Mouse (Mus musculus) stomach, embryonic 16.5 days (tissue): ENCODE results near the gene Gm49721. TPM values are rescaled to one million over a fixed set of nuclear protein-coding genes. Genes with fewer than 3 reads are reported as not detected.
"Not testable (repeated sequence)": the region's sequence is repeated elsewhere in the genome, so short reads cannot be mapped to it uniquely, and the experiment has no call there.

ENCODE experiments used
- ATAC-seq: fragments of 200-750 bp; cut with Nextera tagmentation; 2 replicates; pipeline ENCODE4 v1.8.0; 2017; ENCODE audit warnings: moderate number of reproducible peaks, moderate TSS enrichment; ENCODE audit not compliant: insufficient read depth, low FRiP score
- H3K27ac ChIP-seq: fragments of 300-500 bp; sonication (generic); 2 replicates; pipeline ENCODE4 v1.5.1; 2014; ENCODE audit warnings: low read length
- H3K27me3 ChIP-seq: fragments of 300-500 bp; sonication (generic); 2 replicates; pipeline ENCODE4 v1.6.1; 2014; ENCODE audit warnings: low read length, control low read depth, mixed read lengths; ENCODE audit not compliant: control insufficient read depth, insufficient read depth
- H3K36me3 ChIP-seq: fragments of 300-500 bp; sonication (generic); 2 replicates; pipeline ENCODE4 v1.6.1; 2014; ENCODE audit warnings: low read length; ENCODE audit not compliant: control insufficient read depth, insufficient read depth
- H3K4me1 ChIP-seq: fragments of 300-500 bp; sonication (generic); 2 replicates; pipeline ENCODE4 v1.6.1; 2014; ENCODE audit warnings: low read length, control low read depth, mixed read lengths; ENCODE audit not compliant: control insufficient read depth, insufficient read depth
- H3K4me2 ChIP-seq: fragments of 300-500 bp; sonication (generic); 2 replicates; pipeline ENCODE4 v1.6.1; 2014; ENCODE audit warnings: low read depth, low read length, mixed read lengths
- H3K4me3 ChIP-seq: fragments of 300-500 bp; sonication (generic); replicated peaks from 2 replicates; pipeline ENCODE4 v1.5.1; 2014; ENCODE audit warnings: mild to moderate bottlenecking, low read length
- H3K9ac ChIP-seq: fragments of 300-500 bp; sonication (generic); 2 replicates; pipeline ENCODE4 v1.6.1; 2014; ENCODE audit warnings: low read length
- H3K9me3 ChIP-seq: fragments of 300-500 bp; sonication (generic); replicated peaks from 2 replicates; pipeline ENCODE4 v1.6.1; 2016; ENCODE audit warnings: low read length, control low read depth; ENCODE audit not compliant: control insufficient read depth
- WGBS: fragments of 180-500 bp; shearing (Covaris S2); extraction: QIAGEN DNeasy Blood & Tissue Kit; methylation state at CpG from one replicate; pipeline ENCODE4 v1.1.7; 2014; 5-methylcytosine and 5-hydroxymethylcytosine counted together
- polyA plus RNA-seq: library from polyadenylated mRNA; unstranded; fragments of >200 nt; fragmentation: Nextera tagmentation; extraction: Ambion mirVana; gene quantifications from 2 replicates; pipeline ENCODE4 v1.2.1, GENCODE M21; 2015

The Gm49721 gene
- polyA plus RNA-seq, 1 experiment from 2014 or later, result 0.37 TPM

GRCm38 (mm10) chr17:6960349-6960748 is 18.4 kb upstream of the Gm49721 start:
- not testable (repeated sequence) for H3K27me3 ChIP-seq, H3K36me3 ChIP-seq, H3K9me3 ChIP-seq, H3K4me1 ChIP-seq, ATAC-seq, H3K27ac ChIP-seq
- H3K4me2 ChIP-seq, result peak overlapping the region; percentile 40
- peak overlapping the region; percentile 68; the same call in 1 of the 2 replicates for H3K9ac ChIP-seq
- WGBS, result under 1% methylated on average over 12 of the region's 12 CpGs
- H3K4me3 ChIP-seq, result peak overlapping the region; percentile 52

GRCm38 (mm10) chr17:6960776-6961175 is 17.9 kb upstream of the Gm49721 start, which contains the start of gene Tagap1:
Gene Tagap1 (minus strand): TSS chr17:6961156.
- peak; percentile 26; the same call in 1 of the 2 replicates for ATAC-seq
- WGBS, result under 1% methylated on average over 34 of the region's 51 CpGs
- H3K4me2 ChIP-seq, result peak within 1 kb of the TSS; percentile 40
- not testable (repeated sequence) for H3K4me1 ChIP-seq, H3K9me3 ChIP-seq, H3K27me3 ChIP-seq, H3K36me3 ChIP-seq
- peak within 1 kb of the TSS; percentile 42; the same call in 1 of the 2 replicates for H3K27ac ChIP-seq
- peak within 1 kb of the TSS; percentile 68 for H3K9ac ChIP-seq
- peak within 1 kb of the TSS; percentile 52 for H3K4me3 ChIP-seq

GRCm38 (mm10) chr17:6961181-6962000 is 17.3 kb upstream of the Gm49721 start:
- Histone ChIP-seq H3K4me2 (peak overlapping the region; percentile 35; the same call in 1 of the 2 replicates), H3K4me3 (peak overlapping the region; percentile 35)
- not testable (repeated sequence) for H3K36me3 ChIP-seq, H3K4me1 ChIP-seq, H3K9me3 ChIP-seq, H3K9ac ChIP-seq, H3K27ac ChIP-seq, H3K27me3 ChIP-seq
- ATAC-seq, result peak; percentile 98
- WGBS, result under 1% methylated on average over 16 of the region's 48 CpGs

DNA sequence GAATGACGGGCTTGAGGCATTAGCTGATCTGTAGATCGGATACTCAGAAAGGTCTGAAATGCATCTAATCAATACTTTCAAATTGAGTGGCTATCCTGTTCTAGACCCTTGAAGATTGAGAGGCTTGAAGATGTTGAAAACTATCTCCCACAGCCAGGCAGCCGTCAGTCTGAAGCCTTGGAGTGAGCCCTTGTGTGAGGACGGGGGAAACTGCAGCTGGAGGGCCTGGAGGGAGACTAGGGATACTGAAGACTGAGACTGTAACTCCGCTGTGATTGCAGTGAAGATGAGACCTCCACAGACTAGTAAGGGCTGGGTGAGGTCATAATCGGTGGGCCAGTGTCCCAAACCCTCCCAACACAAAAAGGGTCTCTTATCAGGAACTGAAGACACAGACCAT is 16.4 kb upstream of the Gm49721 start:
- not testable (repeated sequence) for ATAC-seq, H3K4me2 ChIP-seq, H3K9me3 ChIP-seq, H3K4me1 ChIP-seq, H3K36me3 ChIP-seq, H3K4me3 ChIP-seq, H3K9ac ChIP-seq, H3K27ac ChIP-seq, H3K27me3 ChIP-seq
- 81% methylated on average over 3 of the region's 6 CpGs for WGBS

DNA sequence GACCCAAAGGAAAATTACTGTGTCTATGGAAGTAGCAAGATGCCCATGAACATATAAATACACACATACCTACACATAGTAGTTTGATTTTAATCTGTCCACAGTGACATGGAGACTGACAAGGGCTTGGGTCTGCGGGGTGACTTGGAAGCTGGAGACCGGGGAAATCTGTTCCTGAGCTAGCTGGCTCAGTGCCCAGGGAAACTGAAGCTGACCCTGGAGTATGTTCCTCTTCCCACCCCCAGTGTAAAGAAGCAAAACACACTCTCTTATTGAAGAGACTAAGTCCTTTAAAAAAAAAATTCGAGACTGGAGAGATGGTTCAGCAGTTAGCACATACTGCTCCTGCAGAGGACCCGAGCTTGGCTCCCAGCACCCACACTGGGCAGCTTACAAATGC is 15.8 kb upstream of the Gm49721 start:
- not testable (repeated sequence) for ATAC-seq, H3K36me3 ChIP-seq
- WGBS, result 53% methylated on average over 4 of the region's 4 CpGs

DNA sequence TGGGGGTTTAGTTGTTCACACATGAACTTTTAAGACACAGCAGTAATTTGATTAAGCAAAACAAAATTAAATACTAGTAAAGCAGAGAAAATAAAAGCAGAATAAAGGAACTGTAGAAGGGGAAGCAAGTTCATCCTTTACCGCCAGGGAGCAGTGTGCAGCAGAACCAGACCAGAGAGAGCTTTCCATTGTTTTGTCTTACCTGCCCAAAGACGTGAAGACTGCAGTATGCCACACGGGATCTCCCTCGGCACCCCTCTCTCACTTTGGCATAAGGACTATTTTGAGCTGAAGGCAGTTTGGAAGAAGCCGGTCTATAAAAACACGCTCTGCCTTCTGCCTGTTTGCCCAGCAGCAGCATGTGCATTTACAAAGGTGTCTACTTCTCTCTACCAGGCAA is 13.3 kb upstream of the Gm49721 start:
- not testable (repeated sequence) for H3K27me3 ChIP-seq, ATAC-seq, H3K4me3 ChIP-seq, H3K27ac ChIP-seq, H3K36me3 ChIP-seq, H3K4me1 ChIP-seq, H3K9ac ChIP-seq, H3K9me3 ChIP-seq, H3K4me2 ChIP-seq
- WGBS, result 16% methylated on average over 6 of the region's 6 CpGs

More for the DNA sequence above, 15.8 kb upstream of the Gm49721 start:
- H3K4me3 ChIP-seq, H3K9me3 ChIP-seq, H3K4me2 ChIP-seq, H3K27me3 ChIP-seq, H3K4me1 ChIP-seq, H3K27ac ChIP-seq, H3K9ac ChIP-seq: not testable (repeated sequence)

- H3K9ac ChIP-seq, H3K4me3 ChIP-seq, ATAC-seq, H3K27me3 ChIP-seq, H3K9me3 ChIP-seq, H3K27ac ChIP-seq, H3K4me2 ChIP-seq, H3K4me1 ChIP-seq, H3K36me3 ChIP-seq: not testable (repeated sequence)
- no CpG with 5 or more reads among the region's 1 CpGs for WGBS
Measured at GRCm38 (mm10) chr17:6967673-6968072, 11.0 kb upstream of the Gm49721 start.

- not testable (repeated sequence) for H3K4me1 ChIP-seq, ATAC-seq, H3K27me3 ChIP-seq, H3K27ac ChIP-seq, H3K9ac ChIP-seq, H3K36me3 ChIP-seq, H3K9me3 ChIP-seq, H3K4me2 ChIP-seq, H3K4me3 ChIP-seq
- WGBS, result no CpG with 5 or more reads among the region's 8 CpGs
Measured at GRCm38 (mm10) chr17:6970334-6970733, 8.4 kb upstream of the Gm49721 start, which contains the start of gene Rnaset2b. Gene Rnaset2b (plus strand): TSS chr17:6970634.

DNA sequence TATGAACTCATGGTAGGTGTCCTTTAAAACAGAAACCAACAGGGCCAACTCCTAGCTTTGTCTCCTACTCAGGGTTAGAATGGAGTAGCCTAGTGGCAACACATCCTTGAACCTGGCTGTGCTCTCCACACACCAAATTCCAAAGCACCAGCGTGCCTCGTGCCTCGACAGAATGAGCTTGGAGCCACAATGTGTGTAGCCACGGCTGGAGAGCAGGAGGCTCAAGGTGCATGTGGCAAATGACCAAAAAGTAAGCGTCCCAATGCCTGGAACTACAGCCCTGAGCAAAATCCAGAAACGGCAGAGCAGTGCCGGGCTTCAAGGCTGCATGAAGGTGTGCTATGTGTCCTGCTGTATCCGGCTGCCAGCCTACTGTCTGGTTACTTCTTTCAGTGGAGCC is 7.5 kb upstream of the Gm49721 start:
- H3K9ac ChIP-seq, H3K36me3 ChIP-seq, H3K27me3 ChIP-seq, ATAC-seq, H3K9me3 ChIP-seq, H3K4me3 ChIP-seq, H3K4me2 ChIP-seq, H3K4me1 ChIP-seq, H3K27ac ChIP-seq: not testable (repeated sequence)
- 84% methylated on average over 8 of the region's 8 CpGs for WGBS
